Mouse (Mus musculus): ENCODE data around the gene Chd2. TPM values are rescaled to one million over a fixed set of nuclear protein-coding genes. Genes with fewer than 3 reads are reported as not detected.

Gene Chd2
- polyA plus RNA-seq, 2 experiments: 55.6 to 56.5 TPM

DNA sequence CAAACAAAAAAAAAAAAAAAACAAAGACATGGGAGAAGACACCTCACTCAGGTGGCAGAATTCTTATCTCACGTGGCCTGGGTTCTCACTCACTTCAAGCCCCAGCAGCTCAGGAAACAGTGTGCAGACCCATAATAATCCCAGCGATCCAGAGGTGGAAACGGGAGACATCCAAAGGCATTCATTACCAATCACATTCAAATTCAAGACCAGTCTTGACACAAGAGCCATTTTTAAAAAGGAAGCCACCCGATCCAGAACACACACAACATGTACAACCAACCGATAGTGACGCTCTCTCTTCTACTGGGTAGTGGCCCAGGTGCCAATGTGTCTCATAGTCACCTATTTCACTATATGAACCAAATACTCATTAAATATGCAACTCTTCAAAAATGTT, 19.2 kb upstream of the Chd2 start:
- H3K9me3 ChIP-seq (ENCODE audit: control insufficient read depth, low read length): no peaks in the 10 kb centered on the region
- DNase-seq (ENCODE audit: low spot score): no peak
- no peak for TF ChIP-seq POLR2A (IDR thresholded peaks at IDR 0.05; ENCODE audit: borderline replicate concordance, extremely low read depth, insufficient read depth, insufficient read length)
- H3K4me1 ChIP-seq (ENCODE audit: control insufficient read depth, insufficient read depth, low read length): peaks cover 7% of the 10 kb centered on the region
- H3K4me2 ChIP-seq (replicated peaks; ENCODE audit: low read depth, low read length, severe bottlenecking): no peak overlapping the region
- no peak for ATAC-seq (ENCODE audit: low FRiP score, low read depth)
- no peaks in the 10 kb centered on the region for H3K36me3 ChIP-seq (ENCODE audit: control insufficient read depth, insufficient read depth, low read length)
- no peak overlapping the region for H3K4me3 ChIP-seq (replicated peaks; ENCODE audit: low read length)
- WGBS: 93% methylated on average over 6 of the region's 6 CpGs
- H3K27ac ChIP-seq (replicated peaks; ENCODE audit: low read depth, low read length): no peak overlapping the region
- H3K27me3 ChIP-seq (ENCODE audit: control insufficient read depth, insufficient read depth, low read length): no peaks in the 10 kb centered on the region
- no peak overlapping the region for H3K9ac ChIP-seq (ENCODE audit: low read depth, low read length, severe bottlenecking)

DNA sequence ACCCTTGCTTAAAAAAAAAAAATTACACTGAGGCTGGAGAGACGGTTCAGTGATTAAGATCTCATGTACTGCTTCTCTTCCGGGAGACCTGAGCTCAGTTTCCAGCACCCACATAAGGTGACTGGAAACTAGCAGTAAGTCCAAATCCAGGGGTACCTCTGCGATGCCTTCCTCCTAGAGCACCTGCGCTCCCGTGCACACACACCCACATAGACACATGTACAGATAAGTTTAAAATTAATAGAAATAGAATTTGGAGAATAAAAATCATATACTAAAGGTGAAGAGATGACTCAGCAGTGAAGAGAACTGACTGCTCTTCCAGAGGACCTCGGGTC, 18.2 kb upstream of the Chd2 start:
- DNase-seq (ENCODE audit: low spot score) (no peak), ATAC-seq (ENCODE audit: low FRiP score, low read depth) (no peak)
- Histone ChIP-seq H3K4me2 (replicated peaks; ENCODE audit: low read depth, low read length, severe bottlenecking) (peak overlapping the region; percentile 58), H3K4me1 (ENCODE audit: control insufficient read depth, insufficient read depth, low read length) (peaks cover 7% of the 10 kb centered on the region), H3K9ac (ENCODE audit: low read depth, low read length, severe bottlenecking) (peak overlapping the region; percentile 100; the same call in 1 of the 2 replicates), H3K27me3 (ENCODE audit: control insufficient read depth, insufficient read depth, low read length) (no peaks in the 10 kb centered on the region), H3K9me3 (ENCODE audit: control insufficient read depth, low read length) (no peaks in the 10 kb centered on the region), H3K27ac (replicated peaks; ENCODE audit: low read depth, low read length) (peak overlapping the region; percentile 100), H3K4me3 (replicated peaks; ENCODE audit: low read length) (peak overlapping the region; percentile 100), H3K36me3 (ENCODE audit: control insufficient read depth, insufficient read depth, low read length) (no peaks in the 10 kb centered on the region)
- WGBS: 80% methylated on average over 6 of the region's 6 CpGs
- no peak for TF ChIP-seq POLR2A (IDR thresholded peaks at IDR 0.05; ENCODE audit: borderline replicate concordance, extremely low read depth, insufficient read depth, insufficient read length)

DNA sequence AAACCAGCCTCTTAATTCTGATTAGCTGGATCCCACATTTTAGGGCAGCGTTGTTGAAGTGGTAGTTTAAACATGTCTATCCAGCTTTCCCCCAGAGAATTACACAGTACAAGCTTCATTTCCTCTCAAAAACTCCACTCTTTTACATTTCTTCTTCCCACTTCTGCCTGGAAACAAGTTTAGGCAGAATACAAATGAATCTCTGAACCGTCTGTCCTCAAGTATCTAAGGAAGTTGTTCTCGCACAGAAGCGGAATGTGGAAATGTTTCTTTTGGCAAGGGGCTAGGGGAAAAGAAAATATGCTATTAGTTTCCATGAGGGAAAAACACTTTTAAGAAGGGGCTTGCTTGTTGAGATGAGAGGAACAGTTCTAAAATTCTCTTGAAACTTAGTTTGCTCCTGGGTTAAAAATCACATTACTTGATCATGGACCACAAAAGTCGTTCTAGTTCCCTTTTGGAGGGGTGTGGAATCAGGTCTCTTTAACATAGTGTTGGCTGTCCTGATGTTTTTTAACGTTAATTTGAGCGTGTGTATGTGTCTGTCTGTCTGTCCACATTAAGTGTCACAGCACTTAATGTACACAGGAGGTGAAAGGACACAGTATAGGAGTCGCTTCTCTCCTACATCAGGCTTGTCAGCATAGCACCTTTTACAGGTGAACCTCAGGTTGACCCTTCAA, 17.7 kb upstream of the Chd2 start:
- no peak for ATAC-seq (ENCODE audit: low FRiP score, low read depth)
- Histone ChIP-seq H3K27ac (replicated peaks; ENCODE audit: low read depth, low read length) (peak overlapping the region; percentile 100), H3K4me1 (ENCODE audit: control insufficient read depth, insufficient read depth, low read length) (peaks cover 7% of the 10 kb centered on the region), H3K4me3 (replicated peaks; ENCODE audit: low read length) (peak overlapping the region; percentile 100), H3K9me3 (ENCODE audit: control insufficient read depth, low read length) (no peaks in the 10 kb centered on the region), H3K36me3 (ENCODE audit: control insufficient read depth, insufficient read depth, low read length) (no peaks in the 10 kb centered on the region), H3K4me2 (replicated peaks; ENCODE audit: low read depth, low read length, severe bottlenecking) (peak overlapping the region; percentile 58), H3K27me3 (ENCODE audit: control insufficient read depth, insufficient read depth, low read length) (no peaks in the 10 kb centered on the region), H3K9ac (ENCODE audit: low read depth, low read length, severe bottlenecking) (peak overlapping the region; percentile 100)
- WGBS: 15% methylated on average over 8 of the region's 8 CpGs
- no peak for TF ChIP-seq POLR2A (IDR thresholded peaks at IDR 0.05; ENCODE audit: borderline replicate concordance, extremely low read depth, insufficient read depth, insufficient read length)
- peak; percentile 56 for DNase-seq (ENCODE audit: low spot score)

DNA sequence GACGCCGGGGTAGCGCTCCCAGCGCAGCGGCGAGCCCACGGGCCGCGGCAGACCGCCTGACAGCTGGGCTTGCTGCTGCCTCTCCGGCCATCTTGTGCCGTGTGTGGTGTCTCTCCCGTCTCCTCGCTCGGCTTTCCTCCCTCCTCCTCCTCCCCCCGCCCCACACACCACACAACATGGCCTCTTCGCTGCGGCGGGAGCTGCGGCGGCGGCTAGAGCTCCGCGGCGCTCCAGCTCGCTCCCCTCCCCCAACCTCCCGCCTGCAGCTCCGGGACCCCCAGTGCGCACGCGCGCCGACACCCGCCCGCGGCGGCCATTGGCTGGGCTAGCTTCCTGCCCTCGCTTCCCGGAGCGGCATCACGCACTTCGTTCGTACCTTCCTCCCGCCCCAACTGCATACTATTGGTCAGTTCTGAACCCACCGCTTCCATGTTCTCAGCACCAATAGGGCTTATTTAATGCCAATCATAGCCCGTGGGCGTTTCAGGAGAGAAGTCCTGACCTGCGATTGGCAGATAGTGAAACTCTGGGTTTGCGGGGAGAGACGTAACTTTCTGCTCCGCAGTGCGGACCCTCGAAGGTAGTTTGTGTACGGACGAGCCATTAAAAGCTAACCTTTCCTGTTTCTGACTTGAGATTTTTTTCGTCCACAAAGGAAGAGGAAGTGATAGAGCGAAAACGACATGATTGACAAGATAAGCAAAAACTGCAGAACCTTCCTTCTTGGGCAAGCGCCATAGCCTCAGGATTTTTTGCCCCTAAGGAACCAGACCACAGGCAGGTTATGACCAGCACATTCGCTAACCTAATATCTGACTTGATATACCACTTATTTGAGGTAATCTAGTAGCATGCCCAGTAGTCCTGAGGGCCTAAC, 16.9 kb upstream of the Chd2 start:
- Histone ChIP-seq H3K27me3 (ENCODE audit: control insufficient read depth, insufficient read depth, low read length) (no peaks in the 10 kb centered on the region), H3K4me2 (replicated peaks; ENCODE audit: low read depth, low read length, severe bottlenecking) (peak overlapping the region; percentile 58)

DNA sequence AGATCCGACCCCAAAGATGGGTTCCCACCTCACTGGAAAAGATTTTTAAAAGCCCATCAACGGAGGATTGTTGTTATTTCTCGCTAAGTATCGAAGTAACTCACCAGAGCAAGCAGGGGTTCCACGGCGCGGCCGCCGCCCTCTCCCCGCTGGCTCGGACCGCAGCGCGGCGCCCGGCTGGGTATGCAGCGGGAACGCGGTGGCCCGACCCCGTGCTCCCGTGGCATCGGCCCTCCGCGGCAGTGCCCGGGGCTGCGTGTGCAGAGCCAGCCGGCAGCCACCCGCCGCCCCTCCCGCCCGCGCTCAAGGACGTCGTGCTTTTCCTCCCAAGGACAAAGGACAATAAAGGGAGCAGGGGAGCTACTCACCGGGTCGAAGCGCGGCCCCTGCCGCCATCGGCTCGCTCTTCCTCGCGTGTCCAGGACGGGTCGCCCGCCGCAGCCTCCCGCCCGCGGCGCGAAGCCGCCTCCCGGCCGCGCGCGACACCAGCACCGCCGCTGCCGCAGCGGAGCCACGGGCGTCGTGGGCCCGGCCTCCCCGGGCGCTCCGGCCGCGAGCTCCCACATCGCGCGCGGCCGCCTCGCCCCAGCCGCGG, 16.1 kb upstream of the Chd2 start:
- ATAC-seq (ENCODE audit: low FRiP score, low read depth): no peak
- Histone ChIP-seq H3K9me3 (ENCODE audit: control insufficient read depth, low read length) (no peaks in the 10 kb centered on the region), H3K4me2 (replicated peaks; ENCODE audit: low read depth, low read length, severe bottlenecking) (no peak overlapping the region; the same call in 1 of the 2 replicates), H3K9ac (ENCODE audit: low read depth, low read length, severe bottlenecking) (peak overlapping the region; percentile 100), H3K4me1 (ENCODE audit: control insufficient read depth, insufficient read depth, low read length) (peaks cover 8% of the 10 kb centered on the region), H3K36me3 (ENCODE audit: control insufficient read depth, insufficient read depth, low read length) (peaks cover 2% of the 10 kb centered on the region; the same call in 1 of the 2 replicates), H3K27me3 (ENCODE audit: control insufficient read depth, insufficient read depth, low read length) (no peaks in the 10 kb centered on the region), H3K27ac (replicated peaks; ENCODE audit: low read depth, low read length) (peak overlapping the region; percentile 100), H3K4me3 (replicated peaks; ENCODE audit: low read length) (peak overlapping the region; percentile 100)
- under 1% methylated on average over 44 of the region's 80 CpGs for WGBS
- 0 out of 2 replicates have a peak, but pooled peaks have one; percentile 8 for TF ChIP-seq POLR2A (IDR thresholded peaks at IDR 0.05; ENCODE audit: borderline replicate concordance, extremely low read depth, insufficient read depth, insufficient read length)
- no peak for DNase-seq (ENCODE audit: low spot score)

More for the DNA sequence above, 16.9 kb upstream of the Chd2 start:
- DNase-seq (ENCODE audit: low spot score): peak; percentile 100
- ATAC-seq (ENCODE audit: low FRiP score, low read depth): peak; percentile 99
- peak; percentile 96 for TF ChIP-seq POLR2A (IDR thresholded peaks at IDR 0.05; ENCODE audit: borderline replicate concordance, extremely low read depth, insufficient read depth, insufficient read length)
- Histone ChIP-seq H3K27ac (replicated peaks; ENCODE audit: low read depth, low read length) (peak overlapping the region; percentile 100), H3K9me3 (ENCODE audit: control insufficient read depth, low read length) (no peaks in the 10 kb centered on the region), H3K9ac (ENCODE audit: low read depth, low read length, severe bottlenecking) (peak overlapping the region; percentile 100), H3K4me3 (replicated peaks; ENCODE audit: low read length) (peak overlapping the region; percentile 100), H3K36me3 (ENCODE audit: control insufficient read depth, insufficient read depth, low read length) (no peaks in the 10 kb centered on the region), H3K4me1 (ENCODE audit: control insufficient read depth, insufficient read depth, low read length) (peaks cover 7% of the 10 kb centered on the region)
- WGBS: under 1% methylated on average over 53 of the region's 60 CpGs

All from limb, embryonic 14.5 days (tissue).